Mouse (Mus musculus): ENCODE data around the gene Dusp7.

- no peak for TF ChIP-seq CTCF (IDR thresholded peaks at IDR 0.05)
- TF ChIP-seq EP300 (IDR thresholded peaks at IDR 0.05), result no peak
Measured at GRCm38 (mm10) chr9:106411091-106411594, 42.7 kb downstream of the Dusp7 start.

Data from lung, postnatal 0 days (tissue).